Mouse (Mus musculus): ENCODE results near the gene Mlkl.
"Not testable (repeated sequence)": the region's sequence is repeated elsewhere in the genome, so short reads cannot be mapped to it uniquely, and the experiment has no call there.

Mlkl gene

GRCm38 (mm10) chr8:111313961-111314360, 24.0 kb downstream of the Mlkl start:
- in situ Hi-C loops (cut with MboI, MseI) = not testable (repeated sequence)

DNA sequence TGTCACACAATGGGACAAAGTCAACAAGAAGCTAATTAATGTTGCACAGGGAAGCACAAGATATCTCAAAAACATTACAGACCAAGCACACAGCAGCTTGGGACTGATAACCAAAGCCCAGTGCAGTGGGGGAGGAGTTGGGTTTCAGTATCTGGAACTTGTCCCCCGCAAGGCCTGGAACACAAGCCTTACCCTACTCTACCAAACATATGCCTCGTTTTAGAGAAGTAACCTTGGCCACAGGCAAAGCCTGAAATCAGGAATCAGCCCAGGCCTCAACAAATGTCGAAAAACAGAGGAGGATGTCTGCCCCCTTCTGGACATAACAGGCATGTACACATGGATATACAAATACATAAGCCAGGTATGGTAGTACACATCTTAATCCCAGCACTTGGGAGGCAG, 25.2 kb downstream of the Mlkl start:
- in situ Hi-C loops (cut with MboI, MseI) = no loop called here

DNA sequence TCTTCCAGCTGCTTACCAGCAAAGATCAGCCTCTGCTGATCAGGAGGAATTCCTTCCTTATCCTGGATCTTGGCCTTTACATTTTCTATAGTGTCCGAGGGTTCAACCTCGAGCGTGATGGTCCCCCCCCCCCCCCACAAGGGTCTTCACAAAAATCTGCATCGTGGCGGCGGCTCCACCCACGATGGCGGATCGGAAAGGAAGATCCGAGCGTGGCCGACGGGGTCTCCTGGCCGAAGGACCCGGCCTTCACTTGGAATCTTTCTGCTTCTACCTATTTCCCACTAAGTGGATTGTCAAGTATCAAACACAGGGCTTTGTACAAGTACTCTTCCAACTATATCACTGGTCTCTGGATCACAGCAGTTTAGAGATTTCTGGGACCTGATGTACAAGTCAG, 28.0 kb downstream of the Mlkl start:
- in situ Hi-C loops (cut with MboI, MseI) = not testable (repeated sequence)

DNA sequence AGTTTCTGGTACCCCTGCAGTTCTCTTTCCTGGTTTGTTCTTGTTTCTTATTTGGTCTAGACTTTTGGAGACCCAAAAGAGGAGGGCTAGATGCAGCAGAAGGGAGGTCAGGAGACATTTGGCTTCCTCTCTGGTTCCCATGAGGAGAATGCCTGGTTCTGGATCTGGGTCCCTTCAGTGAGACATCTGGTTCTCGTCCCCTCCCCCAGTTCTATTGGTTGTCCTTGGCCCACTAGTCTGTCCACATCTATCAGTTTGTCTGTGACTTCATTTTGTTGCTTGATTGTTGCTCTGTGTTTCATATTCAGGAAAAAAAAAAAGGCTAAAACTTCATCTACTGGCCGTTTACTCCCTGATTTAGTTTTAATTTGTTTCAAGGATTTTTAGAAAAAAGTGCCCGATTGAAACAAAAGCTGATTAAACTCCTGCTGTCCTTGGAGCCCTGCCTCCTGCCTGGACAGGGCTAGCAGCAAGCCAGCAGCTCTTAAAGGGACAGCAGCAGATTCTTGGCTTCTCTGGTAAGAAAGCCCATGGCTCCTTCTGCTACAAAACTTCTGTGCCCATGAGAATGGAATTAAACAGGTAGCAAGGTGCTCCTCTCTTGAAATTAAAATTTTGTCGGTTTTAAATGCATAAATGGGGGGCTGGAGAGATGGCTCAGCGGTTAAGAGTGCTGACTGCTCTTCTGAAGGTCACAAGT, 32.8 kb downstream of the Mlkl start:
- in situ Hi-C loops (cut with MboI, MseI) = no loop called here

DNA sequence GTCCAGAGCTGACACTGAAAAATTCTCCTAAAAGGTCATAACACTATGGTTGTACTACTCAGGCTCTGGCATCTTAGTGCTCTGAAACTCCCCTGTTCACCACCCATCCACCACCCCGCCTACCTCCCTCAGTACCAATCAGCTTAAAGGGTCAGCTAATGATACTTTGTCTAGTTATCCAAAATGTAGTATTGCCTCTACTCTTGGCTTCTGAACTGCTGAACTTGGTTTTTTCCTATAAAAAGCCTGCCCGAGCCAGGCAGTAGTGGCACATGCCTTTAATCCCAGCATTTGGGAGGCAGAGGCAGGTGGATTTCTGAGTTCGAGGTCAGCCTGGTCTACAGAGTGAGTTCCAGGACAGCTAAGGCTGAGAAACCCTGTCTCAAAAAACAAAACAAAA, 33.6 kb downstream of the Mlkl start:
- in situ Hi-C loops (cut with MboI, MseI) = no loop called here

DNA sequence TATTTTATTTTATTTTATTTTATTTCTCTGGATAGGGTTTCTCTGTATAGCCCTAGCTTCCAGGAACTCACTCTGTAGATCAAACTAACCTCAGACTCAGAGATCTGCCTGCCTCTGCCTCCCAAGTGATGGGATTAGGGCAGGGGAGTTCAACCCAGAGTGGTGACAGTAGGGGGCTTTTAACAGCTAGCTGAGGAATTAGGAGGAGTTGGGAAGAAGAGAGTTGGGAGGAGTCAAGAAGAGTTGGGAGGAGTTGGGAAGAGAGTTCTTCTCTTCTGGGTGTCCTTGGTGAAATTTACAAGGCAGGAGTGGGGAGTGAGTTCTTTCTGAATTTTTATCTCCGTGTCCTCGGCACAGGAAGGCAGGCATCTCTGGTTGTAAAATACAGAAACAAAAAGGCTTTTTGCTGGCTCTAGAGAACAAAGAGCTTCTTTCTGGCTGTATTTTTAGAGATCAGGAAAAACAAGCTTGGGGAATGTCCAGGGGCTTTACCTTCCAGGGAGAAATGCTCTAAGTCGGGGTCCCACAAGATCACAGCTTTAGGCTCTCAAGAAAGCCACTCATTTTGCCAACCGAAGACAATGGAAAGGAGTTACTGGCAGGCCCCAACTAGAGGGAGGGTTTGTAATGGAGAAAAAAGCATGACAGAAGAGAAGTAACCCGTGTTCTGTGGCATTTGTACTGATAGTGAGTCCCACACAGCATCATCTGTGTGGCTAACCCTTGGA, 34.7 kb downstream of the Mlkl start:
- in situ Hi-C loops (cut with MboI, MseI) = not testable (repeated sequence)

DNA sequence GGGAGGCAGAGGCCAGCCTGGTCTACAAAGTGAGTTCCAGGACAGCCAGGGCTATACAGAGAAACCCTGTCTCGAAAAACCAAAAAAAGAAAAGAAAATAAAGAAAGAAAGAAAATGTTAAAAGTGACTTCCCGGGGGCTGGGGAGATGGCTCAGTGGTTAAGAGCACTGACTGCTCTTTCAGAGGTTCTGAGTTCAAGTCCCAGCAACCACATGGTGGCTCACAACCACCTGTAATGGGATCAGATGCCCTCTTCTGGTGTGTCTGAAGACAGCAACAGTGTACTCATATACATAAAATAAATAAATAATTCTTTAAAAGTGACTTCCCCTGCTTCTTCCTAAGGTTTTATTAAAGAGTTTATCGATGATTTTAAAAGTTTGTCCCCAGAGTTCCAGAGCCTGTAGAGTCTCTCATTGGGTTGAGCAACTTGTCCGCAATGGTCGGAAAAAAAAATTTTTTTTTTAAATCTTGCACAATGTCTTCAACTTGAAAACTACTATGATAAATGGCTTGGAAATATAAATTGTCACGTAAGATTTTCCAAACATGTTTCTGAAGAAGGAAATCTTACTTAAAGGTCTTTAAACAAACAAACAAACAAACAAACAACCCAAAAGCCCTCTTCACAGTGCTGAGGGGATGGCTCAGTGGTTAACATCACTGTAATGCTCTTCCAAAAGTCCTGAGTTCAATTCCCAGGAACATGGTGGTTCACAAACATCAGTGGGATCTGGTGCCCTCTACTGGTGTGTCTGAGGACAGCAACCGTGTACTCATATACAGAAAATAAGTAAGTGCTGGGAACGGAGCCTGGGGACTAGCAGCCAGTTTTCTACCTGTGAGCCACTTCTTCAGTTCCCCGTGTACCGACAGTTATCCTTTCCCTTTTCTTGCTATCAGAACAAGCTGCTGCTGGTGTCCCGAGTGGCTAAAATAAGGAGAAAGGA, 37.1 kb downstream of the Mlkl start:
- in situ Hi-C loops (cut with MboI, MseI) = no loop called here

- in situ Hi-C loops (cut with MboI, MseI) = no loop called here
Measured at GRCm38 (mm10) chr8:111299821-111300568, 38.0 kb downstream of the Mlkl start, which contains the start of gene Rfwd3. TSS of gene Rfwd3 (minus strand) at chr8:111300222.

GRCm38 (mm10) chr8:111299363-111299820, 38.6 kb downstream of the Mlkl start:
- in situ Hi-C loops (cut with MboI, MseI) = no loop called here

- in situ Hi-C loops (cut with MboI, MseI) = no loop called here
Measured at GRCm38 (mm10) chr8:111298011-111298410, 40.0 kb downstream of the Mlkl start.

DNA sequence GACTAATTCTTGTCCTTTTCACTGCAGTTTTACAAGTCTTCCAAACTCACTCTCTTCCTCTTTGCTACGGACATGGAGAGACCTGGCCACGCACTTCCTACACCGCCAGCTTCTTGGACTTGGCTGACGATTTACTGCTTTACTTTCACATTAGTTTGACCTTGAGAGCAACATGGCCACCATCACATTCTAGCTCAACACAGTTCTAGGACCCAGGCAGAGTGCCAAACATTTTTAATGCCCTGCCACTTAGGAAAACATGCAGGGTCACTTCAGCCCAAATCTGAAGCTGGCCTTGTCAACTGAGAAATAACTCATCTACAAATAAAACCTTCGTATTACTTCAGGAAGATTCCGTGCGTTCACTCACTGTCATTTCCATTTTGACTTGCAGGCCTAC, 46.2 kb downstream of the Mlkl start:
- in situ Hi-C loops (cut with MboI, MseI) = no loop called here

DNA sequence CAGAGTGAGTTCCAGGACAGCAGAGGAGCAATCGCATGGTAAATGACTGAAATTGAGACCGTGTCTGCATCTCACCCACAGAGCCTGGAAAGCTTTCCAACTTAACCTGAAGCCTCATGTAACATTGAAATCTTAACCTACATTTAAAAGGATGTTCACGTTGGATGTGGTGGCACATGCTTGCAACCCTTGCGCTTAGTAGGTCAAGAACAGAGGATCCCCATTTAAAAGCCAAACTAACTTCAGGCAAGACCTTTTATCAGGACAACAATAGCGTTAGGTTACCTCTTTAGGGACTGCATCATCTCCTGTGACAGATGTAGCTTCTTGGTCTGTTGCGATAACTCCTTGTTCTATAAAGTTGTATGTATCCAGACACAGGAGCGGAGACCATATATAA, 47.4 kb downstream of the Mlkl start:
- in situ Hi-C loops (cut with MboI, MseI) = no loop called here

DNA sequence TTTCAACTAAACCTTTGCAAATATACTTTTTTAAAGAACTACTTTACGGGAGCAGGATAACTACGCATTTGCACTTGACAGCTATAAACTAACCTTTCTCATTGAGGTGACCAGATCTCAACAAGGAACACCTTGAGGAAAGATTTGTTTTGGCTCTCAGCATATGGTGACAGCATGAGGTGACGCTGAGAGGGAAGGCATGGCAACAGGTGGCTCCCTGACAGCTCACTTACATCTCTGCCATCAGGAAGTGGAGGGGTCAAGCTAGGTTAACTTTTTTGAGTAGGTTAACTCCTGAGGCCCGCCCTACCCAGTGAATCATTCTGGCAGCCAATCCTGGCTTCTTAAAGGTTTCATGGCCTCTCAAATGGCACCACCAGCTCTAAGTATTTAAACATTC, 52.4 kb downstream of the Mlkl start:
- in situ Hi-C loops (cut with MboI, MseI) = loop anchor here (5.0 to 10.0 kb wide), 3 partner anchors 121 to 458 kb away; partner anchors contain the start of gene Exosc6

DNA sequence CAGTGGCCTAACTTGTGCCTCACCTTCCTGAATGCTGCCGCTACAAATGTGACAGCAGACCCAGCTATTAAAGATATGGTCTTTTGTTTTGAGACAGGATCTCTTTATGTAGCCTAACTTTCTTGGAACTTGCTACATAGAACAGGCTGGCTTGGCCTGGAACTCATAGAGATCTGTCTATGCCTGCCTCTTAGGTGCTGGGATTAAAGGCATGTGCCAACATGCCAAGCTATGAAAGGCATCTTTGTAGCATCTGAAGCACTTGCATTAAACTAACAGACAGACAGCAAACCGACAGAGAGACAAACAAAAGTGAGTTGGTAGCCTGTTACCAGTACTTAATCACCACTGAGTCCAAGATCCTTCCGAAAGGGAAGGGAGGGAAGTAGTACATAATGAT, 55.9 kb downstream of the Mlkl start:
- in situ Hi-C loops (cut with MboI, MseI) = loop anchor here (10.0 kb wide), 1 partner anchor 117 kb away; no protein-coding TSS in a partner anchor

GRCm38 (mm10) chr8:111268277-111268676, 69.7 kb downstream of the Mlkl start:
- in situ Hi-C loops (cut with MboI, MseI) = loop anchor here (5.0 kb wide), 1 partner anchor 286 kb away; no protein-coding TSS in a partner anchor

DNA sequence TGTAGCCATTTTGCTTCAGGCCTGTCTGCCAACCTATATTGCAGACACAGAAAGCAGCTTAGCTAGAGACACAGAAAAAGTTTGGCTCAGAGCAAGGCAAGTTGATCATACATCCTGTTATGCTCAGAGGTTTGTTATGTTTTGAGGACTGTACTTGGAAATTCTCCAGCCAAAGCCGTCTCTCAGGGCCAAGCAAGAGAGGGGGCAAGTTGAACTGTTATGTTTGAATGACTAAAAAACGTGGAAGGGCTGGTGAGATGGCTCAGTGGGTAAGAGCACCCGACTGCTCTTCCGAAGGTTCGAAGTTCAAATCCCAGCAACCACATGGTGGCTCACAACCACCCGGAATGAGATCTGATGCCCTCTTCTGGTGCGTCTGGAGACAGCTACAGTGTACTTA, 71.8 kb downstream of the Mlkl start:
- in situ Hi-C loops (cut with MboI, MseI) = loop anchor here (5.0 kb wide), 1 partner anchor 284 kb away; no protein-coding TSS in a partner anchor

- in situ Hi-C loops (cut with MboI, MseI) = loop anchor here (5.0 kb wide), 1 partner anchor 282 kb away; no protein-coding TSS in a partner anchor
Measured at GRCm38 (mm10) chr8:111264693-111265220, 73.2 kb downstream of the Mlkl start.

DNA sequence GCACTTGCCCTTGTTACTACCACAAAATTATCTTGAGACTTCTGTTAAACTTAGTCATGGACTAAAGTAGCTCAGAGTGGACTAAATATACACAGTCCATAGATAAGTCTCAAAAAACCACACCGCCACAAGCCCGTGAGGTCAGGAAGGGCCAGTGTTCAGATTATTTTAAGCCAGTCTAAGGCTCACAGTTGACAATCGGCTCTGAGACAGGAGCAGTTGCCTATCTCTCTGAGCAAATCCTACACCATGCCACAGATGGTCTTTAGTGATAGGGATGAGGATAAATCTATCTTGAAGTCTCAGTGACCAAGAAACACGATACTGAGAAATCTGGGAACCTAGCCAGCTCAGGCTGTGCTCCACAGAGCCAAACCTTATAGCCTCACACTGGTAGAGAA, 76.0 kb downstream of the Mlkl start:
- in situ Hi-C loops (cut with MboI, MseI) = no loop called here
